Mouse (Mus musculus) heart, adult 11 months (tissue): Measurements from ENCODE around the gene Lsr.

Source experiments
- DNase-seq: peaks from one replicate; pipeline ENCODE4 v3.0.0; 2022

The Lsr gene

GRCm38 (mm10) chr7:30924071-30924470 is 49.2 kb downstream of the Lsr start:
- DNase-seq: peak; percentile 89

- DNase-seq: peak; percentile 27
These were observed 50.8 kb downstream of the Lsr start for GRCm38 (mm10) chr7:30922490-30922889.

GRCm38 (mm10) chr7:30920217-30920616 is 53.0 kb downstream of the Lsr start:
- DNase-seq: peak; percentile 80

- peak; percentile 76 for DNase-seq
These were observed 56.0 kb downstream of the Lsr start for GRCm38 (mm10) chr7:30917219-30917618.

GRCm38 (mm10) chr7:30916713-30917112 is 56.6 kb downstream of the Lsr start:
- peak; percentile 73 for DNase-seq

GRCm38 (mm10) chr7:30914732-30915131 is 58.5 kb downstream of the Lsr start, which contains the start of gene Mag:
Gene Mag (minus strand): TSS chr7:30914873.
- peak; percentile 59 for DNase-seq

GRCm38 (mm10) chr7:30909773-30910172 is 63.5 kb downstream of the Lsr start:
- no peak for DNase-seq

GRCm38 (mm10) chr7:30908992-30909431 is 64.3 kb downstream of the Lsr start:
- no peak for DNase-seq

GRCm38 (mm10) chr7:30908277-30908991 is 64.8 kb downstream of the Lsr start:
- DNase-seq: no peak
